Mouse (Mus musculus) heart, embryonic 11.5 days (tissue): Measurements from ENCODE around the gene Gm8764. TPM values are rescaled to one million over a fixed set of nuclear protein-coding genes. Genes with fewer than 3 reads are reported as not detected.

ENCODE experiments used
- ATAC-seq: fragments of 200-750 bp; cut with Nextera tagmentation; replicated peaks from 2 replicates; pipeline ENCODE4 v1.8.0; 2017; ENCODE audit warnings: moderate library complexity; ENCODE audit not compliant: insufficient number of reproducible peaks, low FRiP score, low TSS enrichment
- H3K27ac ChIP-seq: fragments of 300-500 bp; sonication (generic); 2 replicates; pipeline ENCODE4 v1.5.1; 2014; ENCODE audit warnings: mild to moderate bottlenecking, low read depth, low read length
- H3K27me3 ChIP-seq: fragments of 300-500 bp; sonication (generic); 2 replicates; pipeline ENCODE4 v1.6.1; 2014; ENCODE audit warnings: mild to moderate bottlenecking, low read length, mixed read lengths; ENCODE audit not compliant: control insufficient read depth, insufficient read depth
- H3K36me3 ChIP-seq: fragments of 300-500 bp; sonication (generic); 2 replicates; pipeline ENCODE4 v1.6.1; 2014; ENCODE audit warnings: mild to moderate bottlenecking, low read length, moderate library complexity, mixed read lengths; ENCODE audit not compliant: control insufficient read depth, insufficient read depth
- H3K4me1 ChIP-seq: fragments of 300-500 bp; sonication (generic); 2 replicates; pipeline ENCODE4 v1.6.1; 2014; ENCODE audit warnings: low read length; ENCODE audit not compliant: control insufficient read depth, insufficient read depth
- H3K4me2 ChIP-seq: fragments of 300-500 bp; sonication (generic); 2 replicates; pipeline ENCODE4 v1.6.1; 2014; ENCODE audit warnings: mild to moderate bottlenecking, moderate library complexity
- H3K4me3 ChIP-seq: fragments of 300-500 bp; sonication (generic); 2 replicates; pipeline ENCODE4 v1.5.1; 2014; ENCODE audit warnings: low read depth, low read length
- H3K9ac ChIP-seq: fragments of 300-500 bp; sonication (generic); 2 replicates; pipeline ENCODE4 v1.6.1; 2014; ENCODE audit warnings: mild to moderate bottlenecking, low read depth, low read length, moderate library complexity
- H3K9me3 ChIP-seq: fragments of 300-500 bp; sonication (generic); replicated peaks from 2 replicates; pipeline ENCODE4 v1.6.1; 2016; ENCODE audit warnings: low read length; ENCODE audit not compliant: control insufficient read depth
- WGBS: fragments of 180-500 bp; shearing (Covaris S2); extraction: QIAGEN DNeasy Blood & Tissue Kit; methylation state at CpG from one replicate; pipeline ENCODE4 v1.1.7; 2014; ENCODE audit not compliant: insufficient replicate concordance; 5-methylcytosine and 5-hydroxymethylcytosine counted together
- polyA plus RNA-seq: library from polyadenylated mRNA; unstranded; fragments of >200 nt; fragmentation: Nextera tagmentation; extraction: Ambion mirVana; gene quantifications from 2 replicates; pipeline ENCODE4 v1.2.1, GENCODE M21; 2014

The Gm8764 gene
- polyA plus RNA-seq, 1 experiment from 2014 or later = not detected

GRCm38 (mm10) chr10:104209655-104210054 lies 49.8 kb downstream of the Gm8764 start:
- Histone ChIP-seq H3K9ac (no peak overlapping the region), H3K4me1 (no peaks in the 10 kb centered on the region), H3K27me3 (no peaks in the 10 kb centered on the region), H3K4me3 (no peak overlapping the region), H3K27ac (no peak overlapping the region), H3K4me2 (no peak overlapping the region), H3K36me3 (no peaks in the 10 kb centered on the region), H3K9me3 (no peaks in the 10 kb centered on the region)
- ATAC-seq = no peak
- WGBS = 66% methylated on average over 1 of the region's 1 CpGs

- no peak overlapping the region for H3K27ac ChIP-seq
- no peaks in the 10 kb centered on the region for H3K9me3 ChIP-seq
- H3K36me3 ChIP-seq = no peaks in the 10 kb centered on the region
- no peak overlapping the region for H3K4me2 ChIP-seq
- H3K4me3 ChIP-seq = no peak overlapping the region
- no peak overlapping the region for H3K9ac ChIP-seq
- no peaks in the 10 kb centered on the region for H3K4me1 ChIP-seq
- ATAC-seq = no peak
- H3K27me3 ChIP-seq = no peaks in the 10 kb centered on the region
- WGBS = 60% methylated on average over 3 of the region's 3 CpGs
Observed at GRCm38 (mm10) chr10:104210268-104210990, 50.6 kb downstream of the Gm8764 start.

Other genes with a start within 250 kb of the Gm8764 start
- gene Gm21293, start 17.0 kb upstream of the Gm8764 start, polyA plus RNA-seq = not detected in 2 replicates
- gene Gm6763, start 8.5 kb upstream of the Gm8764 start, polyA plus RNA-seq = not detected in 2 replicates
- not detected in 2 replicates for gene Gm21304, start 8.5 kb downstream of the Gm8764 start, polyA plus RNA-seq
- not detected in 2 replicates for gene Gm21312, start 17.0 kb downstream of the Gm8764 start, polyA plus RNA-seq
- gene Gm20765, start 25.5 kb downstream of the Gm8764 start, polyA plus RNA-seq = not detected in 2 replicates
- gene Gm4340, start 34.0 kb downstream of the Gm8764 start, polyA plus RNA-seq = not detected in 2 replicates